Mouse (Mus musculus) right cerebral cortex, postnatal 10 days (tissue): Measurements from ENCODE around the gene Tceal5.

Experiments
- DNase-seq, 2 experiments: peaks; one replicate each; pipeline ENCODE4 v3.0.0; 2021; ENCODE audit warnings: low spot score in 2 of 2

Tceal5 gene

DNA sequence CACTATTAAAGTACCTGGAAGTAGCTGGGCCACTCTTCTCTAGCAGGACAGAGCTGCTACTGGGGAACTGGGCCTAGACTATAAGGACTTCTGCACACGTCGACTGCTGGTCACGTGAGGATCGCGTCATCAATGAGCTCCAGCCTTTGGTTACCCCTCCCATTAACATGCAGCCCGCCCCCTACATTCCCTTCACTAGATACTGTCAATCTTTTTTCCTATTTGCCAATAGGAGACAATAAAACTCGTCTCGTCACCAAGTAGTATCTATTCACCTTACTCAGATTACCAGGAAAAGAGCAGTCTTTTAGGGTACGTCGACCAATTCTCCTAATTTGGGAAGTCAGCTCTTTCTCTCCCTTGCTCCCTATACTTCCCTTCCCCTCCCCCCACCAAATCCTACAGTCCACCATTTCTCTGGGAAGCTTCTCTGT lies 31.5 kb downstream of the Tceal5 start, which contains the start of gene Tceal8:
TSS of gene Tceal8 (minus strand) at position 225 of the 434 bp plus-strand sequence.
- DNase-seq: peak; percentile 86 to 94

DNA sequence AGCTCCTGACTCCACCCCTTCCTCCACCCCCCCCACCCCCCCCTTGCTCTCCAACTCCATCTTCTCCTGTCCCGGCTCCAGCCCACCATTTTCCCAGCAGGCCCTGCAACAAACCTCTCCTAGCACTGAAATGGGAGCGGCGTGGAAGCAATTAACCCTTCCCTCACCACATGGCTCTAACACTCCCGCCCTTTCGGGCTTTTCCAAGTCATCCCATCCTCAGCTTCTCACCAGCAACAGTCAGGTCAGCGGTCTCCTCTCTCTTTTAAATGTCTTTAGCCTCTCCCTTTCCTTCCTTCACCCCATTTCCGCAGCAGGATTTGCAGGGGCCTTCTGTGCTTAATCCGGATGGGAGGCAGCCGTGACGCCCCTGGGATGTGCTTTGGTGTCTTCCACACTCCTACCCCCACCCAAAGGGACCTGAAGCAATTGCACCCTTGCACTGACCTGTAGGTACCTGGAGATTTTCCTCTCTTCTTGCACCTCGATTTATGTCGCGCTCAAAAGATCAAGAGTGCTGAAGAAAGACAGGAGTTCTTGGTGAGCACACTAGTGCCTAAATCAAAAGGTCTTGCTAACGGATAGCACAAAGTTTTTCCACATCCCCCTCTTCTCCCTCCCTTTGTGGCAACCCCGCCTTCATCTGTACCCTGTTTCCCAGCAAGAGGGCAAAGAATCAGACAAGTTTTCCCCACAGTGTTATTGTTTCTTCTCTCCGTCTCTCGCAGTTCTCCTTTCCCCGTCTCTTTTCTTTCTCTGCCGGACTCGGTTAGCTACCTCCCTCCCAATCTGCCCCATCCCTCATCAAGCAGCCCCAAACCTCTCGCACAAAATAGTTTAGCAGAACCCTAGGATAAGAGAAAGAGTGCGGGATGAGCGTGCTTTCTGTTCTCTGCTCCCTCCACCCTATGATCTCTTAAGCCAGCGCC lies 32.2 kb downstream of the Tceal5 start:
- DNase-seq: peak; percentile 77 to 80

DNA sequence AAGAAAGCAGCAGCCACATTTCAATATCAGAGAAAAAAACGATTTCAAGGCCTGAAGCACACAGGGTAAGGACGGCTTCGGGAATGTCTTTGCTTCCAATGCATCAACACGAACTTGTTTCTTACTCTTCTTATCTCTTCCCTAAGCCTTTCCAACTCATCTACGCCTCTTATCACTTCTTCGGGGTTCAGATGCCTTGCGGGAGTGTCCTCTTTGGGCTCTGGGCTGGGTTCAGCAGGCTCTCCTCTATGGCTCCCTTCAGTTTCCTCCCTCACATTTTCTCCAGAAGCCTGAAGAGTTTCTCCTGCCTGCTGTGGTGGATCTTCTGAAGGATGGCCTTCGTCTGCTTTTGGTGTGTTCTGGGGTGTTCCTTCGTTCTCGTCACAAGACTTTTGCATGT lies 33.1 kb downstream of the Tceal5 start:
- DNase-seq: no peak
